Mouse (Mus musculus) spleen, adult 2 months (tissue): Measurements from ENCODE around the gene Wdr20. TPM values are rescaled to one million over a fixed set of nuclear protein-coding genes. Genes with fewer than 3 reads are reported as not detected.

ENCODE experiments used
- DNase-seq, 2 experiments: peaks; one replicate each; pipeline versions ENCODE4 v3.0.0 to v3.0.0-alpha.2; 2012 to 2021; ENCODE audit warnings: low spot score in 2 of 2, low read depth in 1 of 2
- H3K27ac ChIP-seq: fragments of 200-500 bp; 2 replicates; pipeline ENCODE4 v1.5.1; 2012; ENCODE audit warnings: low read length, inconsistent platforms; ENCODE audit not compliant: insufficient read depth
- H3K27me3 ChIP-seq: fragments of 200-500 bp; 2 replicates; pipeline ENCODE4 v1.6.1; 2012; ENCODE audit warnings: mild to moderate bottlenecking, moderate library complexity, low read length, inconsistent platforms; ENCODE audit not compliant: control insufficient read depth, insufficient read depth
- H3K36me3 ChIP-seq: fragments of 200-500 bp; 2 replicates; pipeline ENCODE4 v1.6.1; 2012; ENCODE audit warnings: mild to moderate bottlenecking, low read length, inconsistent platforms; ENCODE audit not compliant: control insufficient read depth, insufficient read depth
- H3K4me1 ChIP-seq: fragments of 200-500 bp; 2 replicates; pipeline ENCODE4 v1.6.1; 2011; ENCODE audit warnings: inconsistent platforms; ENCODE audit not compliant: control insufficient read depth, insufficient read depth, insufficient read length
- H3K4me3 ChIP-seq: fragments of 200-500 bp; 2 replicates; pipeline ENCODE4 v1.5.1; 2011; ENCODE audit warnings: mild to moderate bottlenecking, inconsistent platforms; ENCODE audit not compliant: insufficient read depth, insufficient read length; ENCODE audit errors: extremely low read depth
- CTCF ChIP-seq: fragments of 200-500 bp; IDR thresholded peaks from 2 replicates; pipeline ENCODE4 v1.5.1; 2011; ENCODE audit warnings: mild to moderate bottlenecking, inconsistent platforms; ENCODE audit not compliant: insufficient read depth, insufficient read length, insufficient replicate concordance; ENCODE audit errors: extremely low read depth
- POLR2A ChIP-seq: fragments of 200-500 bp; IDR thresholded peaks from 2 replicates; pipeline ENCODE4 v1.6.1; 2011; ENCODE audit warnings: low read depth, low read length, inconsistent platforms
- WGBS: fragments of 180-500 bp; shearing (Covaris S2); methylation state at CpG from one replicate; pipeline ENCODE4 v1.1.7; 2018; 5-methylcytosine and 5-hydroxymethylcytosine counted together
- polyA plus RNA-seq: library from polyadenylated mRNA; depleted of rRNA; stranded (reverse); fragments of >200 nt; gene quantifications from 2 replicates; pipeline ENCODE4 v1.2.3, GENCODE M21; 2012

Wdr20 gene
- polyA plus RNA-seq, 1 experiment, result 11.4 TPM

DNA sequence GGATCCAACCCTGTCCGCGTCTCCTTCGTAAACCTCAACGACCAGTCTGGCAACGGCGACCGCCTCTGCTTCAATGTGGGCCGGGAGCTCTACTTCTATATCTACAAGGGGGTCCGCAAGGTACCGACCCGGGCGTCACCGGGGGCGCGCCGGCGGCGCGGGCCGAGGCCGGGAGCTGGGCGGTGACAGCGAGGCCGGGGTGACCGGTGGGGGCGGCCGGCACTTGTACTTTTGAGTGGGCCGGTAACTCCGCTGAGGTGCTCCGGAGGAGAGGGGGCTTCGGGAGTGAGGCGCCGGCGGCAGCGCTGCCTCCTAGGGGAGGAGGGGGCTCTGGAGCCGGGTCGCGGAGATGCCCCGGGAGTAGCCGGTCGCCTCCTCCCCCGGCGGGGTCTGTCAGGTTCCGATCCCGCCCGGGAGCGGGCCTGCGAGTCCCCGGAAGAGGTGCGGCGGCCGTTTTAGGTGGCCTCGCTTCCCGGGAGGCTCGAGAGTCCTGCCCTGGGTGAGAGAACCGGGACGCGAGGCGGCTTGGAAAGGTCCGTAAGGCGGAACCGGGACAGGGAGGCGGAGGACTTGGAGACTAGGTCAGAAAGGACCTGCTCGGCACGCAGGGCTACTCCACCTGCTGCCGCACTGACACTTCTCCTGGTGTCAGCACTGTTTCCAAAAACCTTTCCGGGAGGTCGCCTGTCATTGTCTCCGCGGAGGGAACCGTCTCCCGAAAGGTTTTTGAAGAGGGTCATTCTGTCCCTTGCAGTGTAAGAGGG, 596 bp downstream of the Wdr20 start:
- peak overlapping the region; percentile 89 for H3K4me3 ChIP-seq
- peaks cover 7% of the 10 kb centered on the region; the same call in 1 of the 2 replicates for H3K4me1 ChIP-seq
- TF ChIP-seq CTCF (no peak), POLR2A (no peak)
- H3K27me3 ChIP-seq, result no peaks in the 10 kb centered on the region
- H3K36me3 ChIP-seq, result no peaks in the 10 kb centered on the region
- H3K27ac ChIP-seq, result peak overlapping the region; percentile 68
- no peak for DNase-seq
- under 1% methylated on average over 66 of the region's 72 CpGs for WGBS

DNA sequence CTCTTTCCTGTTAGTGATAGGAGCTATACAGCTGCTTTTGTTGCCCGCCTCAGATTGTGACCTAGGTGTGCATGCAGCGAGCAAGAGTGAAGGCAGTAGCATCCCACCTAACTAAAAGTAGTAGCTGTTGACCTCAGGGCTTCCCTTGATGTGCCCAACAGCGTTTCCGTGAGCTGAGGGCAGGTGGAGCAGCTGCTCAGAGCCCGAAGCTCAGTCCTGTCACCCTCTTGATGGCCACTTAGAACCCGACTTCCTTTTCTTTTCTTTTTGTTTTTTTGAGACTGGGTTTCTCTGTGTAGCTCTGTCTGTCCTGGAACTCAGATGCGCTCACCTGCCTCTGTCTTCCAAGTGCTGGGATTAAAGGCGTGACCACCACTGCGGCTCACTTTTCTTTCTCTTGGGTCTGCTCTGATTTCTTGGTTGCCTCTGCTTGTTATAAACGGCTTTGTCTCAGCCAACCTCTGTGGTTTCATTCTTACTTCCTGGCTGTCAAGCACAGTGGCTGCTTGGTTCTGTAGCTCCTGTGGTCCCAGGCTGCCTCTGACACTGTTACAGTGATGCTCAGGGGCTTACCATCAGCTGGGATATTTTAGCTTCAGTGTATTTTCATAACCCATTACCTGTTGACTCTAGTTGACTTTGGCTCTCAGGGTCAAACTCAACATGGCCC, 13.2 kb downstream of the Wdr20 start:
- DNase-seq, result peak in 1 of 2 experiments; percentile 13
- peak overlapping the region; percentile 26; the same call in 1 of the 2 replicates for H3K4me3 ChIP-seq

DNA sequence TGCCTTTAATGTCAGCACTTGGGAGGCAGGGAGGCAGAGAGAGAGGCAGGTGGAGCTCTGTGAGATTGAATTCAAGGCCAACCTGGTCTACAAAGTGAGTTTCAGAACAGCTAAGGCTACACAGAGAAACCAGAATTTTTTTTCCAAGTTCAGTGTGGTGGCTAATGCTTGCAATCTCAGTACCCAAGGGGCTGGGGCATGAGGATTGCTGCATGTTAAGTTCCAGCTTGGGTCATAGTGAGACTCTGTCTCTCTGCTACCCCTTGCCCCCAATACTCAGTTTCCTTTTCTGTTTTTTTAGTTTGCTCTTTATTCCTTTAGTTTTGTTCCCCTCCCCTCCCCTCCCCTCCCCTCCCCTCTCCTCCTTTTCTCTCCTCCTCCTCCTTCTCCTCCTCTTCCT, 15.0 kb downstream of the Wdr20 start:
- Histone ChIP-seq H3K4me3 (no peak overlapping the region), H3K4me1 (peaks cover 2% of the 10 kb centered on the region; the same call in 1 of the 2 replicates), H3K27ac (no peak overlapping the region), H3K27me3 (no peaks in the 10 kb centered on the region), H3K36me3 (no peaks in the 10 kb centered on the region)
- no peak for TF ChIP-seq POLR2A
- TF ChIP-seq CTCF, result no peak
- no peak for DNase-seq

More for the DNA sequence above, 13.2 kb downstream of the Wdr20 start:
- no peaks in the 10 kb centered on the region for H3K36me3 ChIP-seq
- H3K27me3 ChIP-seq, result no peaks in the 10 kb centered on the region
- TF ChIP-seq CTCF, result no peak
- TF ChIP-seq POLR2A, result no peak
- H3K27ac ChIP-seq, result peak overlapping the region; percentile 70
- peaks cover 2% of the 10 kb centered on the region; the same call in 1 of the 2 replicates for H3K4me1 ChIP-seq
- WGBS, result 17% methylated on average over 10 of the region's 10 CpGs

DNA sequence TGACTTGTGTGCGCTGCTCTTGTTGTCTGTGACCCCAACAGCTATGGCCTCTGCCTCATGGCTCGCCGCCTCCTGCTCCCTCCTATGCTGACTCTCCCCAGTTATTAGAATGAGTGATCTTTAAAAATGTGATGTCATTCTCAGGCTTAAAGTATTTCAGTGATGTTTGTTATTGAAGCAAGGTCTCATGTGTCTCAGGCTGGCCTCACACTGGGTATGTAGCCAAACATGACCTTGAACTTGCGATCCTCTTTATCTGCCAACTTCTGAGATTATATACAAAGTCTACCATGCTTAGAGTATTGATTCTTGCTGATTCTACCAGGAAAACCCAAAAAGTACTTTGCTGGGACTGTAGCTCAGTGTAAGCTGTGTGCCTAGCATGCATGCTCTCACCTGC, 16.2 kb downstream of the Wdr20 start:
- no peak for DNase-seq
- TF ChIP-seq POLR2A (no peak), CTCF (no peak)
- Histone ChIP-seq H3K27me3 (no peaks in the 10 kb centered on the region), H3K36me3 (no peaks in the 10 kb centered on the region), H3K27ac (no peak overlapping the region), H3K4me3 (no peak overlapping the region), H3K4me1 (peaks cover 2% of the 10 kb centered on the region; the same call in 1 of the 2 replicates)
- 99% methylated on average over 4 of the region's 4 CpGs for WGBS

DNA sequence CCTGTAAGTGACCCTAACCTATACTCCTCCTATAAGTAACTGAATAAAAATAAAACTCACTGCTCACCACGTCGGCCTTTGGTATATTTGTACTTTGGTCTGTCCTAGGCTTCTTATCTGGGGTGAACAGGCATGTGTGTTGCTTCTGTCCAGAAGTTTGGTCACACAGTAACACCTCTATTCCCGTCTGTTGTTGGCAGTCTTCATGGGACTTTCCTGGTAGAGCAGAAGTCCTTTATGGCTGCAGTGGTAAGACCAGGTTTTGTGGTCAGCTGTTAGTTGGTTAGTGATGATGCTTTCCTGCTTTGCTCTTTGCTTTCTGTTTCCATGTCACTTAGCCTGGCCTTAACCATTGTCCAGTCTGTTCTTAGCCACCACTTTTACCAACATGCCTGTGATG, 19.4 kb downstream of the Wdr20 start:
- DNase-seq, result no peak
- 66% methylated on average over 3 of the region's 3 CpGs for WGBS

DNA sequence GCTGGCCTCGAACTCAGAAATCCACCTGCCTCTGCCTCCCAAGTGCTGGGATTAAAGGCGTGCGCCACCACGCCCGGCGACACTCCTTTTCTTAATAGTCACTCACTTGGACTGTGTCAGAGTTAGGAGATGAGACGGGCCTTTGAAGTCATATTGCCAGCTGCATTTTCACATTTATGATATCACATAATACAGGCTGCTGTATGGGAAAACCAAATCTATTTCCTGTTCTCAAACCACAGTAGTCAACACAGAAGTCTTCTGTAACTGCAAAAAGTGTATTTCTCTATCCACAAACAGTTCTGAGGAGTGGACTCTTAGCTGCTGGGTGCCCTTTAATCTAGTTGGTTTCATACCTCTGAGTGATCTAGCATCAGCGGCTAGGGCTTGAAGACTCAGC, 21.2 kb downstream of the Wdr20 start:
- H3K36me3 ChIP-seq, result no peaks in the 10 kb centered on the region
- H3K4me3 ChIP-seq, result no peak overlapping the region; the same call in 1 of the 2 replicates
- TF ChIP-seq CTCF, result no peak
- TF ChIP-seq POLR2A, result no peak
- 43% methylated on average over 8 of the region's 8 CpGs for WGBS
- H3K27ac ChIP-seq, result no peak overlapping the region
- H3K4me1 ChIP-seq, result no peaks in the 10 kb centered on the region
- no peak for DNase-seq
- no peaks in the 10 kb centered on the region for H3K27me3 ChIP-seq

More for the DNA sequence above, 19.4 kb downstream of the Wdr20 start:
- Histone ChIP-seq H3K36me3 (no peaks in the 10 kb centered on the region), H3K4me3 (no peak overlapping the region), H3K27me3 (no peaks in the 10 kb centered on the region), H3K4me1 (no peaks in the 10 kb centered on the region), H3K27ac (no peak overlapping the region)
- TF ChIP-seq CTCF (no peak), POLR2A (no peak)
